In the genomic region with DNA sequence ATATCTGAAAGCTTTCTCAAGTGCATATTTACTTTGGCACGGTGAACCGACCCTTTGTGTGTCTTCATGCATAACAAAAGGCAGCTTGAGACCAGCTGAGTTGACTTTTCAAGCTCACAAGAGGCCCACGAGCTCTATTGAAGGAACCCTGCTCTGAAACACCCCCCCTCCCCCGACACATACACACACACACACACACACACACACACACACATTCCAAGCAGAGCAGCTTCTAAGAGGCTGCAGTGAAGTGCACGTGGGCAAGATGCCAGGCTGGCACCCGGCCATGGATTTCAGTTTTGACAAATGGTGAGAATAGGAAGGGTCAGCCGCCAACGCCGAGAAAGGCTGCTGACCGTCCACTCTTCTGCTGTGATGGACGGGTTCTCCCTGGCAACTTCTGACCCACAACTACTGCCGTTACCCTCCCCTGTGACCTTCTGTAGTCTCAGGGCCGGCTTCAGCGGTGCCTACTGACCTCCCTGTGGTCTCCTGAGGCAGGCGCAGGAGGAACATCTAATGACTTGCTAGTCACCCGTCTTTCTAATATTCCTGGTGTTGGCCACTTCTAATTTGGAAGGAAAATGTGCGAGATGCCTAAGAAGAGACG, we compare ENCODE assay signal across 8 mouse cellular contexts.
DNase-seq lines count a peak whose midpoint lies in the region; ATAC-seq lines count a peak whose summit lies in the region.

No protein-coding gene starts in this region.

- no peak overlapping the region for H3K9ac ChIP-seq in forebrain, embryonic 13.5 days
- no peak overlapping the region for H3K9ac ChIP-seq in hindbrain, embryonic 12.5 days
- no peak overlapping the region for H3K9ac ChIP-seq in limb, embryonic 13.5 days
- H3K9ac ChIP-seq in neural tube, embryonic 13.5 days = no peak overlapping the region

- 0 out of 2 replicates have a peak overlapping the region, but pooled peaks have one; percentile 8 for H3K4me2 ChIP-seq in forebrain, embryonic 13.5 days
- H3K4me2 ChIP-seq in hindbrain, embryonic 12.5 days (replicated peaks) = peak overlapping the region; percentile 30; the same call in 1 of the 2 replicates
- 0 out of 2 replicates have a peak overlapping the region, but pooled peaks have one; percentile 7 for H3K4me2 ChIP-seq in limb, embryonic 13.5 days (replicated peaks)
- H3K4me2 ChIP-seq in neural tube, embryonic 13.5 days = peak overlapping the region; percentile 34

- WGBS in forebrain, embryonic 13.5 days = 43% methylated on average over 18 of the region's 18 CpGs
- WGBS in hindbrain, embryonic 12.5 days = 22% methylated on average over 18 of the region's 18 CpGs
- WGBS in limb, embryonic 13.5 days = 49% methylated on average over 18 of the region's 18 CpGs
- 27% methylated on average over 18 of the region's 18 CpGs for WGBS in neural tube, embryonic 13.5 days

- peak; percentile 77 for DNase-seq in cerebellum, adult 11 months
- peak; percentile 76 for DNase-seq in brain, adult 2 months (ENCODE audit: low read depth, low spot score)
- DNase-seq in thymus, postnatal 14 days = no peak

- H3K36me3 ChIP-seq in forebrain, embryonic 13.5 days (ENCODE audit: poor library complexity, severe bottlenecking) = no peaks in the 10 kb centered on the region
- H3K36me3 ChIP-seq in hindbrain, embryonic 12.5 days = no peaks in the 10 kb centered on the region
- peaks cover 6% of the 10 kb centered on the region; the same call in 1 of the 2 replicates for H3K36me3 ChIP-seq in limb, embryonic 13.5 days
- no peaks in the 10 kb centered on the region for H3K36me3 ChIP-seq in neural tube, embryonic 13.5 days

- H3K4me3 ChIP-seq in forebrain, embryonic 13.5 days = no peak overlapping the region
- H3K4me3 ChIP-seq in hindbrain, embryonic 12.5 days = no peak overlapping the region
- H3K4me3 ChIP-seq in limb, embryonic 13.5 days = no peak overlapping the region
- no peak overlapping the region for H3K4me3 ChIP-seq in neural tube, embryonic 13.5 days

- H3K9me3 ChIP-seq in forebrain, embryonic 13.5 days (replicated peaks) = no peaks in the 10 kb centered on the region
- H3K9me3 ChIP-seq in hindbrain, embryonic 12.5 days (replicated peaks) = no peaks in the 10 kb centered on the region
- 0 out of 2 replicates have a peak, but pooled peaks cover 2% of the 10 kb centered on the region for H3K9me3 ChIP-seq in limb, embryonic 13.5 days
- H3K9me3 ChIP-seq in neural tube, embryonic 13.5 days = 0 out of 2 replicates have a peak, but pooled peaks cover 2% of the 10 kb centered on the region

- H3K27me3 ChIP-seq in forebrain, embryonic 13.5 days = no peaks in the 10 kb centered on the region
- H3K27me3 ChIP-seq in hindbrain, embryonic 12.5 days = peaks cover 3% of the 10 kb centered on the region; the same call in 1 of the 2 replicates
- no peaks in the 10 kb centered on the region for H3K27me3 ChIP-seq in limb, embryonic 13.5 days
- H3K27me3 ChIP-seq in neural tube, embryonic 13.5 days = no peaks in the 10 kb centered on the region

- H3K4me1 ChIP-seq in forebrain, embryonic 13.5 days = peaks cover 23% of the 10 kb centered on the region
- peaks cover 19% of the 10 kb centered on the region for H3K4me1 ChIP-seq in hindbrain, embryonic 12.5 days
- H3K4me1 ChIP-seq in limb, embryonic 13.5 days = peaks cover 21% of the 10 kb centered on the region
- peaks cover 21% of the 10 kb centered on the region for H3K4me1 ChIP-seq in neural tube, embryonic 13.5 days (replicated peaks)

- H3K27ac ChIP-seq in forebrain, embryonic 13.5 days = no peak overlapping the region
- peak overlapping the region; percentile 40; the same call in 1 of the 2 replicates for H3K27ac ChIP-seq in hindbrain, embryonic 12.5 days
- no peak overlapping the region for H3K27ac ChIP-seq in limb, embryonic 13.5 days
- H3K27ac ChIP-seq in neural tube, embryonic 13.5 days (replicated peaks) = peak overlapping the region; percentile 52

- no peak for ATAC-seq in cerebellum, adult (ENCODE audit: insufficient number of reproducible peaks, low FRiP score, low TSS enrichment)
- ATAC-seq in forebrain, embryonic 13.5 days = peak; percentile 75
- peak; percentile 84 for ATAC-seq in hindbrain, embryonic 12.5 days (ENCODE audit: low FRiP score)
- peak; percentile 71; the same call in 1 of the 2 replicates for ATAC-seq in limb, embryonic 13.5 days (ENCODE audit: low FRiP score, low read depth)
- ATAC-seq in neural tube, embryonic 13.5 days (ENCODE audit: low read depth) = peak; percentile 69; the same call in 1 of the 2 replicates

Comparison
In these comparisons a context has a peak if more than half of its experiments do, and no peak if none do; other contexts are left out.
1. H3K27ac ChIP-seq: peak in hindbrain, embryonic 12.5 days (single experiment) and neural tube, embryonic 13.5 days (single experiment); none in forebrain, embryonic 13.5 days (single experiment) and limb, embryonic 13.5 days (single experiment).
2. Peak in every context shown above with its lines, with median percentiles within 50 percentile points of each other: H3K4me2 ChIP-seq.